Mouse (Mus musculus) adrenal gland, postnatal 25 days (tissue): Measurements from ENCODE around the gene Fmnl1. TPM values are rescaled to one million over a fixed set of nuclear protein-coding genes. Genes with fewer than 3 reads are reported as not detected.
A peak's percentile ranks its signal among the peaks of the same experiment; 100 is the strongest.

ENCODE experiments used
- DNase-seq: peaks from one replicate; pipeline ENCODE4 v3.0.0; 2021; ENCODE audit warnings: mixed read lengths
- long read RNA-seq: library from polyadenylated mRNA; stranded (forward); transcript quantifications from one replicate; pipeline ENCODE4 v2.0.0, GENCODE M21; 2021
- total RNA-seq: library from RNA; stranded (reverse); gene quantifications from 2 replicates; pipeline ENCODE4 v1.2.3, GENCODE M21; 2021

The Fmnl1 gene
- total RNA-seq = 15.6 and 19.9 TPM in 2 replicates
- long read RNA-seq, partial matches to known transcripts = 1 of 2 reads
- long read RNA-seq, other reads (novel, unspliced or antisense) = 1 of 2 reads

- peak; percentile 54 for DNase-seq
These were observed at the start of gene Fmnl1 for GRCm38 (mm10) chr11:103170494-103171285. TSS of gene Fmnl1 (plus strand) at chr11:103171107.

GRCm38 (mm10) chr11:103131701-103132575, 39.0 kb upstream of the Fmnl1 start, which contains the start of gene Hexim2:
TSS of gene Hexim2 (plus strand) at chr11:103132429.
- peak; percentile 68 for DNase-seq

GRCm38 (mm10) chr11:103132576-103133455, 38.1 kb upstream of the Fmnl1 start:
- peak; percentile 99 for DNase-seq

- no peak for DNase-seq
These were observed 37.3 kb upstream of the Fmnl1 start for GRCm38 (mm10) chr11:103133456-103134185.

GRCm38 (mm10) chr11:103134221-103134620, 36.7 kb upstream of the Fmnl1 start:
- peak; percentile 47 for DNase-seq

- DNase-seq = no peak
These were observed 34.8 kb upstream of the Fmnl1 start for GRCm38 (mm10) chr11:103136039-103136577.

- DNase-seq = no peak
These were observed 30.8 kb upstream of the Fmnl1 start for GRCm38 (mm10) chr11:103139951-103140762.

GRCm38 (mm10) chr11:103140763-103141100, 30.2 kb upstream of the Fmnl1 start:
- DNase-seq = no peak

- peak; percentile 47 for DNase-seq
These were observed 29.6 kb upstream of the Fmnl1 start for GRCm38 (mm10) chr11:103141101-103141943.

GRCm38 (mm10) chr11:103141944-103142255, 29.0 kb upstream of the Fmnl1 start:
- DNase-seq = no peak

GRCm38 (mm10) chr11:103142441-103143182, 28.3 kb upstream of the Fmnl1 start:
- DNase-seq = peak; percentile 67

GRCm38 (mm10) chr11:103144309-103145285, 26.3 kb upstream of the Fmnl1 start:
- peak; percentile 27 for DNase-seq

- no peak for DNase-seq
These were observed 24.5 kb upstream of the Fmnl1 start for GRCm38 (mm10) chr11:103146386-103146785.

- no peak for DNase-seq
These were observed 23.1 kb upstream of the Fmnl1 start for GRCm38 (mm10) chr11:103147766-103148165.

- no peak for DNase-seq
These were observed 21.1 kb upstream of the Fmnl1 start for GRCm38 (mm10) chr11:103149771-103150170.

GRCm38 (mm10) chr11:103158621-103159478, 12.1 kb upstream of the Fmnl1 start:
- DNase-seq = peak; percentile 99
